Mouse (Mus musculus) effector memory CD4-positive, alpha-beta T cell, adult 5 months (primary cell): ENCODE data around the gene N4bp2l1. TPM values are rescaled to one million over a fixed set of nuclear protein-coding genes. Genes with fewer than 3 reads are reported as not detected.

Experiments
- polyA plus RNA-seq: library from polyadenylated mRNA; unstranded; fragments of 100-300 nt; shearing (Covaris generic); gene quantifications from one replicate; pipeline ENCODE4 v1.2.1, GENCODE M21; 2017

Gene N4bp2l1
- 173 TPM for polyA plus RNA-seq

DNA sequence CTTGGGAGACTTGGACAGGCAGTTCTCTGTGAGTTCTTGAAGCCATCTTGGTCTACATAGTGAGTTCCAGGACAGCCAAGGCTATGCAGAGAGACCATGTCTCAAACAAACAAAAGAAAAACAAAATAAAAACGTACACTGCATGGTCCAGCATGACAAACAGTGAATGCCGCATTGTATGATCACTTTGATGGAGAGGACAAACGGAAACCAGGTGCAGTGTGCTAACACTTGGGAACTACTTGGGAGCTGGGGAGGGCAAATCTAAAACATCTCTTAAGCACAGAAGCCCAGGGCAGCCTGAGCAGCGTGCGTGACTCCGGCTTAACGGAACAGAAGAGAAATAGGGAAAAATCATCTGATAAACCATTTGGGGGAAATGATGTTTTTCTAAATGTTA lies at the start of gene N4bp2l1:
TSS of gene N4bp2l1 (minus strand) at position 101 of the 400 bp plus-strand sequence.

DNA sequence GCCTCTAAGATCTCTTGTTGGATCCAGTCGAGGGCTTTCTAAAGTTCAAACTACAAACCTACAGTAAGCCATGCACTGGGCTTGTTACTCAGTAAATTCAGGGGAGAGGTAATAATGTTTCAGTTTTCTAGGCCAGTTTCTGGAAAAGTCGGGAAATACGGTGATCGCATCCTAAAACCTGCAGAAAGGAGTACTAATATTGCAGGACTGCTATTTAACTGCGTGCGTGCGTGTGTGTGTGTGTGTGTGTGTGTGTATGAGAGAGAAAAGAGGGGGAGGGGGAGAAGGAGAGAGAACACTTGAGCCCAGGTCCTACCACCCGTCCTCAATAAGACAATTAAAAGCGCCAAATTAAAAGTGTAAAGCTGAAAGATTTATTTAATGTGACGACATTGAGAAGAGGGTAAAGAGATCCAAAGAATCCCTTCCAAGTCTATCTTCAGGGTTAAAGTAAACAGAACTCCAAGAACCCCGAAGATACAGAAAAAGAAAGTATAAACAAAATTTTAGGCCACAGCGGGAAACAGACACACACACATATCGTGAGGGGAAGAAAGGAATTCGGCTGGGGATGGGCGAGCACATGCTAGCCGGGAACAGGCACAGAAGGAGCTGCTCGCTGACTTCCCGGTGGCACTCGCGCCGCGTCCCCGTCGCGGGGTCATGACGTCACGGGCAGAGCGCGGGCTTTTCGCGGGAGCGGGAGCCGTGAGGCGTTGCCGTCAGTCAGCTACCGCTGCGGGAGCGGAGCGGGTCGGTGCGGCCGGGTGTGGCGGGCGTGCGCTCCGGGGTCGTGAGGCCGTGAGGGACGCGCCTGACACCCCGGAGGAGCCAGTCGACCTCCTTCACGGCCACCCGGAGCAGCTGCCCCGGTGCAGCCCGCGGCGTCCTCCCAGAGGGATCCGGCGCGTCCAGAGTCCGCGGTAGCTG lies 74.8 kb downstream of the N4bp2l1 start, which contains the start of gene Brca2:
TSS of gene Brca2 (plus strand) at position 694 of the 930 bp plus-strand sequence.

Other genes with a start within 250 kb of the N4bp2l1 start
- not detected for gene Zar1l, start 79.0 kb downstream of the N4bp2l1 start, polyA plus RNA-seq
- 4.3 TPM for gene Brca2, start 74.6 kb downstream of the N4bp2l1 start, polyA plus RNA-seq
- gene N4bp2l2, start 69.0 kb upstream of the N4bp2l1 start, polyA plus RNA-seq = 127 TPM
- gene Pds5b, start 76.6 kb upstream of the N4bp2l1 start, polyA plus RNA-seq = 21.8 TPM